Mouse (Mus musculus) layer of hippocampus, postnatal 36 days (tissue): ENCODE results near the gene Ube4b. TPM values are rescaled to one million over a fixed set of nuclear protein-coding genes. Genes with fewer than 3 reads are reported as not detected.

ENCODE experiments used
- DNase-seq, 2 experiments: peaks; one replicate each; pipeline ENCODE4 v3.0.0; 2022
- total RNA-seq, 2 experiments: library from RNA; stranded (reverse); gene quantifications; 2 replicates each; pipeline ENCODE4 v1.2.3; 2021

The Ube4b gene
- total RNA-seq, 2 experiments from 2014 or later = 100 TPM

- no peak for DNase-seq
Observed at GRCm38 (mm10) chr4:149393311-149393995, 33.1 kb downstream of the Ube4b start.

GRCm38 (mm10) chr4:149392359-149392758 lies 34.2 kb downstream of the Ube4b start:
- no peak for DNase-seq

DNA sequence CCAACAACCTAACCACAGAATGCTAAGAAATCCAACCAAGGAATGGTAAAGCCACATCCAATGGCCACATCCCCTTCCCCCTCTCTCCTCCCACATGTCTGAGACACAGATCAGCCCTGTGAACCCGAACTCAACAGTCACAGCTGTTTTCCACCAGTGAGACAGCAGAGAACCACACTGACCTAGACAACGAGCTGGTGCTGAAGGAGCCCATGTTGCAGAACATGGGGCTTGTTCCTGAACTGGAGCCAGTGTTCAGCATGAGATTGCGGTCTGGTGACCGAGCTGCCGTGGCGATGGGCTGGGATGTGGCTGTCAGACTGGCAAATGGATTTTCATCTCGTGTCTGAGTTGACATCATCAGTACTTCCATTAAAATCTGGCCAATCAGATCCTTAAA lies 45.5 kb downstream of the Ube4b start:
- DNase-seq = no peak

DNA sequence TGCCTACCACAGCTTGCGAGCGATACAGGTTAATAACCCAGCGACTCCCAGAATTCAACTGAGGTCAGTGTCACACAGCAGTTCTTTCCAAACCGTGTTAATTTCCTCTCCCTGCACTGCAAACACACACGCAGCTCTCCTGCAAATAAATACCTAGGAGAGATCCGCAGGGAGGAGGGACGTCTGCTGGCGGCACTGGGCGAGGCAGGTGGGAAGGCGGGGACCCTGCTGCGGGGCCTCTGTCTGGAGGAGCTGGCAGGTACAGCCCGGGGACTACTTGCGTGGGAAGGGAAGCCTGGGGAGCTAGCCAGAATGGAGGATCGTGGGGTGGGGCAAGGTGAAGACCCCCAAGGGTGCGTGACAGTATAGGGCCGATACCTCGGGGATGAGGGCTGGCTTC lies 46.7 kb downstream of the Ube4b start:
- no peak for DNase-seq

DNA sequence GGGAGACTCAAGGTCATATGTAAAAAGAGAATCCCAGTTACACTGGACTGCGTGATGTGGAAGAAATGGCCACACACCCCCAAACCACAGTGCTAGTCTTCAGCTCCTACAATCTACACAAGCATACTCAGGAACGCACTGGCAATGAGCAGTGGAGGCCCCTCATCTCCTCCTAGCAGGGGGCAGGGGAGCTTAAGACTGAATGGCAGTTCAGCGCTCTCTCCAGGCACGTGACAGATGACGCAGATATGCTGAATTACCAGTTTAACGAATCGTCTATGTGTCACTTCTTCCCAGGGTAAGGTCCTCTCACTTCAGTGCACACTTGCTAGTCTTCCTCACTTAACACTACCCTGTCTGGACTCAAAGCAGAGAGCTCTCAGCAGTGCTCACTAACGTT lies 47.7 kb downstream of the Ube4b start:
- DNase-seq = no peak

GRCm38 (mm10) chr4:149376034-149376433 lies 50.5 kb downstream of the Ube4b start:
- DNase-seq = no peak

DNA sequence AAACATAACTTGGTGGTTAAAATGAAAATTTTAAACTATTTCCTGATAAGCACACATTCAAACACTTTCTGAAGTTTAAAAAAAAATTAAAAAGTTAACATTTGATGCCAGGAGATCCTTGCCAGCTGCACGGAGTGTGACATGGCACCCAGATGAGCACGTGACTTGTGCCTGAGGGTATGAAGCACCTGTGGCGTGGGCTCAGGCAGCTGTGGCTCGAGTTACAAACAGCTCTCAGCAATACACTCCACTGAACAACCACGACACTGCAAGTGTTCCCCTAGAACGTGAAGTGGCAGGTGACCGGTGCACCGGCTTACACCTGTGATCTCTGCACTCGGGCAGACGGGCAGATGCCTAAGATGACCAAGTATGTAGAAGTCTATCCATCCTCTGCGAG lies 51.9 kb downstream of the Ube4b start:
- DNase-seq = no peak

- no peak for DNase-seq
Observed at GRCm38 (mm10) chr4:149373927-149374326, 52.6 kb downstream of the Ube4b start.

DNA sequence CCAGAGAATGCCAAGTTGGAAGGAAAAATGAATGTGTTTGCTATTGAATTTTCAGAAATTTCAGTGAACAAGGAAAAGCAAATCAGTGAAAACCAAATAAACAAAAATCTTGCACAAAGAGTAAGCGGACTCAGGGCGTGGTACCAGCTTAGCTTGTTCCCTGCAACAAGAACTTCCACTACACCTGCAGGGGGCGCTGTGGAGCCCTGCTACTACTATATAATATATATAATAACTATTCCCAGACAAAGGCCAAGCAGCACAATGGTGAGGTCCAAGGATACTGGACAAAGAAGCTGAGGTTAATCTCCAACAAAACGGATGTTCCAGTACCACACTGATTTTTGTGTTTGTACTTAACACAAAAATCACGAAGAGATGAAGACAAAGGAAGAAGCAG lies 53.1 kb downstream of the Ube4b start:
- no peak for DNase-seq

DNA sequence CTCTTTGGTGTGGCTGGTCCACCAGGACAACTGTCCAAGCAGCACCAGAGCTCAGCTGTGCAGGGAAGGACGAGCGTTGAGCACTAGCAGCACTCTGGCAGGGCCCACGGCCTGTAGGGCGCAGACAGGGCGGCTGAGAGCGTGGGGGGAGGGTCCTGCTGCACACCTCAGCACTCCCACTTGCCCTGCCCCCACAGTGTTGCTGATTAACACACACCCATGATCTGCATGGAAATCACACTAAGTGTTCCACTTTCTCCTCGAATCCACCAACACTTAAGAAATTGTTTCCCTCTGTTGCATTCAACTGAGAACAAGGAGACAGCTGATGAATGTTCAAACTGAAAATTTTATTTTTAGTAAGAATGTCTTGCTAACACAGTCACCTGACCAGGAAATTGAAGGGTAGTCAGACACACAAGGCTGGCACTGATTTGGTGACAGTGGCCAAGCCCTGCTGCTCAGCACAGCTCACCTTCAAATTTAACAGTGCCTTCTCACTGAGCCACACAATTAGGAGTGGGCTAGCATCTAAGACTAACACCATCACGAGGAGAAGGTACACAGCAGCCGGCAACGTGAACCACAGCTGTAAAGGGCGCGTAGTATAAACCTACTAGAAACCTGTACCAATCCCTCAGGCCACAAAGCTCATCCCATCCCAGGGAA lies 60.7 kb downstream of the Ube4b start:
- no peak for DNase-seq

GRCm38 (mm10) chr4:149364896-149365295 lies 61.7 kb downstream of the Ube4b start:
- peak; percentile 56 to 60 for DNase-seq

DNA sequence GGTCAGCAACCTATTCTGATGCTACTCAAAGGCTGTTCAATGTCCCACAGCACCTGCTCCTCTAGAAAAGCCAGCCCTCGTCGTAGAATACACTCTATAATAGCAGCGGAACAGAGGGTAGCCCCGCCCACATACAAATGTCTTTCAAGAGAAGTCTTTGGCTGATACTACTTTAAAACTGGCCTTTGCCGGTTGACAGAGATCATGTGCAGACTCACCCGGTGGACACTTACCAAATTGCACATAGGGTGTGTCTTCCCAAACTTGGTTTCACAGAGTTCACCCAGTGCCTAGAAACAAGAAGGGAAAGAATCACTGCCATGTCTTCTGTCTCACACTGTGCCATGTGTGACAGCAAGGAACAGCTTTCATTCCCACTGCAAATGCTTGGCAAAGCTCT lies 65.5 kb downstream of the Ube4b start:
- no peak for DNase-seq

DNA sequence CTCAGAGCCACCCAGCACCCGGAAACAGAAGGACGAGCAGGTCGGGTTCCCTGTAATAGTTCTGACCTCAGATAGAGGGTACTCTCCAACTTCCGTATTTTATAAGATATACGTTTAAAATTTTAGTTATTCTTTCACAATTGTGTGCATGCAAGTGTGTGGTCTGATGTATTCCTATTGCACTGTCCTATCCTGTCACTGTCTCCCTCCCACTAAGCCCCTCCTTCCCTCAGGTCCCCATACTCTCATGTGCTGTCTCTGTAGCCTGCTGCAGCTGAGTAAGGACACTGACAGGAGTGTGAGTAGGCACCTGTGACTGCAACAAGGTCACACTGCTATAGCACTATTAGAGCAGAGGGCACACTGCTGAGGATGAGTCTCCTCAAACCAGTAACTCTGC lies 65.9 kb downstream of the Ube4b start:
- no peak for DNase-seq

DNA sequence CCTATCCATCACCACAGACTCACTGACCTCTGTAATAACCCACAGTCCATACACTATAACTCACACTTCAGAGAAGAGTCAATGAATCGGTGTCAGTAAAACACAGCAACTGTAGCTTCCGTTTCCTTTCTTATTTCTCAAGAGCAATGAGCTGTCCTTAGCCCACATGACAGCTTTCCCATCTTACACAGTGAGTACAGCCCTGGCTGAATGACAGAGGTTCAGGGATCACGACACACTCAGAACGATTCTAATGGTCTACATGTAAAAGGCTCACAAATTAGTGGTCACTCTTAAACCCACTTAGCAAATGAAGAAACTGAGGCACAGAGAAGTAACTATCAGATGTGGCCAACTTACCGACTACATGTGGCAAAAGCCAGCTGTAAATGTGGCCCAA lies 68.6 kb downstream of the Ube4b start:
- no peak for DNase-seq

GRCm38 (mm10) chr4:149354671-149355070 lies 71.9 kb downstream of the Ube4b start:
- no peak for DNase-seq

DNA sequence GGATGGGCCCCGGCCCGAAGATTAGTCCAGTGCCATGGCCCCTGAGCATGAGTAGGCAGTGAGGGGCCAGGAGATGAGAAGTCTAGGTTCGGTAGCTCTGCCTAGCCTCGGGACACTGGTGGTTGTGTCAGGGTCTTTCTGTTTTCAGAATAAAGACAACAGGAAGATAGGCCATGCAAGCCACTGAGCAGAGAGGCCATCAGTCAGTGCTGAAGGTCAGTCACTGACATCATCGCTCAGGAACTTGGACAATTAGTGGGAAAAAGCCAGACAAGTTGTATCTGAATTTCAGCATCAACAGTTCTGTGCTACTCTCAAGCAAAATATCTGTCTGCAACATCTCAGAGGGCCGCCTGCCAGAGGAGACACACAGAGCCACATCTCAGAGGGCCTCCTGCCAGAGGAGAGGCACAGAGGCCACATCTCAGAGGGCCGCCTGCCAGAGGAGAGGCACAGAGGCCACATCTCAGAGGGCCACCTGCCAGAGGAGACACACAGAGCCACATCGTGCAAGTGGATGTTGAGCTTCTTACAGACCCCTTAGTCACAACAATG lies 74.9 kb downstream of the Ube4b start:
- DNase-seq = no peak

DNA sequence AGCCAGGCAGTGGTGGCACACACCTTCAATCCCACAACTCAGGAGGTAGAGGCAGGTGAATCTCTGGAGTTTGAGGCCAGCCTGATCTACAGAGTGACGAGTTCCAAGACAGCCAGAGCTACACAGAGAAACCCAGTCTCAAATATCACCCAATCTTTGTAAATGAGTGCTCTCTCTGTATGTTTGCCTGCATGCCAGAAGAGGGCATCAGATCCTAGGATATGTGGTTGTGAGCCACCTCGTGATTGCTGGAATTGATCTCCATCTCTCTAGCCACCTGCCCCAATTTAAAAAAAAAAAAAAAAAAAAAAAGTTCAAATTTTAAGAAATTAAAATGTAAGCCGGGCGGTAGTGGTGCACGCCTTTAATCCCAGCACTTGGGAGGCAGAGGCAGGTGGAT lies 77.6 kb downstream of the Ube4b start:
- DNase-seq = no peak

DNA sequence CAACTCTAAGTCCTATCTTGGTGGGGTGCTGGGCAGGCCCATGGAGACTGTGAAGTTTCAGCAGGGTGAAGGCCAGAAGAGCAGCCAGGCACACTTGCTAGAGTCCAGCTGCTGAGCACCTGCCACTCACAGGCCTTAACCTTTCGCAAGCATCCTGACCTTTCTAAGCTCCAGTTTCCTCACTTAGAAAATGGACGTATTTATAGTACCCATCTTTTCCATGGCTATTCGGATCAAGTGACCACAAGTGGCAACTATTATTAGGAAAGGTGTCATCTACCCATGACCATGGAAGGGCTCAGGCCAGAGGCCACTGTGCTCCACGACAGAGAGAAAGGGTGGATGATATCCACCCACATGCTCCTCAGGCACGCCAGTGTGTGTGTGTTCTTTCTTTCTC lies 80.7 kb downstream of the Ube4b start:
- no peak for DNase-seq

DNA sequence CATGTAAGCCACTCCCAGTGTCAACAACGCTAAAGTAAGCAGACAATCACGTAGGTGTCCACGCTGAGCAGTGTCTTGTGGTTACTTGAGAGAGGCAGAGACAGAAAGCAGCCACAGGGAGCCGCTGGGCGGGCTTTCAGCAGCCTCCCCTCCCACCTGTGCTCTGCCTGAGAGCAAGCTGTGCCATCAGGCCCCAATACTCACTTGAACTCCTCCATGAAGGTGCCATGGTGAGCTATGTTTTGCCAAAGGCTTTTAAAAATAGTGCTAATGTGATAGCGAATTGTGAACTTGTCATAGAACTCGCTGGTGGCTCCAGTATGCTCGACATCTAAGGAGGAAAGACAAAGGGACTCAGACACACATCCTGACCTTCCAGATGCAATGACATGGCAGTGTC lies 82.2 kb downstream of the Ube4b start:
- DNase-seq = no peak

GRCm38 (mm10) chr4:149340680-149341079 lies 85.9 kb downstream of the Ube4b start:
- DNase-seq = no peak

DNA sequence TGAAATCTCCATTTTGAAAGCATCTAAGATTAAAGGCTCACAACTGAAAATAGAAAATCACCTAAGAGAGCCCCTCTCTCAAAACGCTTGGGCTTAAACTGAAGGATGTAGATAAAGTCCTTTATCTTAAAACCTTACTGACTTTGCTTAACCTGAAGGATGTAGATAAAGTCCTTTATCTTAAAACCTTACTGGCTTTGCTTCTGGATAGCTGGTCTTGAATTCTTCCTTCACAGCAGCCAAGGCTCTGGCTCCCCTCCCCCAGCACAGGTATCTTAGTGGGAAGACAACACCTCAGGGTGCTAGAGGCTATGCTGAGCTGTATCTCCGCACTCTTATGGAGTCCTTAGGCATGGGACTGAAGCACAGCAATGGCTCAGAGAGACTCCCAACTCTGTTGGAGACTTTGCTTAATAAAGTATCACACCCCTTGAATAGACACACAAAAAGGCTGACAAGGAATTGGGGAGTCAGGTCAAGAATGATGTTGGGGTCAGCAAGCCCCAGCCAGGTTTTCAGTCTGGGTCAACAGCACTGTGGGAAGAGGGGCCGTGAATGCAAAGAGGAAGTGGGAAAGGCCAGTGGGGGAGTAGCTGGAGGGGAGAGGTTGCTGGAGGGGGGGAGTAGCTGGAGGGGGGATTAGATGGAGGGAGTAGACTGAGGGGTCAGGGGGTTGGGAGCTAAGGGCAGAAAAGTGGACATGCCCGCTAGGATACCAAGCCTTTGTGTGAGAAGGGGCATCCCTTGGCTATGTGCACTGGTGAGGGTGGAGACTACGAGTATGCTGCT lies 86.9 kb downstream of the Ube4b start:
- no peak for DNase-seq

- DNase-seq = peak; percentile 36 to 50
Observed at GRCm38 (mm10) chr4:149338137-149338536, 88.4 kb downstream of the Ube4b start.

DNA sequence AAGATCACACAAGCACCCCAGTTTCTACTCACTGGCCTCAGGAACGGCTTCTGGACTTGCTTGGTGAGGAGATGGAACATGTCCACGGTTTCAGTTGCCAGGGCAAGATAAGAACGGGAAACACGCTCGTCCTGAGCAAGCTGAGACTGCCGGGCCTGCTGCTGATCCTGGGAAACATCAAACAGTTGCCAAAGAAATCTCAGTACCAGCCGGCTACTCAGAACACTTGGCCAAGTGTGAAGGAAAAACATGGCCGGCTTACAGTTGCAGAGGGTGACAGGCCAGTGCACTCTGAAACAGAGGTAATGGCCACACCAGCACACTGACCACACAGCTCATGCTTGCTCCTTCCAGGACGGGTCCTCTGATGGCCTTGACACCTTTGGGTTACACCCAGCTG lies 89.2 kb downstream of the Ube4b start:
- DNase-seq = no peak
